Mouse (Mus musculus) mature B cell (primary cell): ENCODE measurements around the gene Cadps2.

Source experiments
- in situ Hi-C: fragments of 300-500 bp; cut with MboI; formaldehyde crosslinking; loops from 2 replicates; pipeline ENCODE4 v1.14.3; 2019

Gene Cadps2

DNA sequence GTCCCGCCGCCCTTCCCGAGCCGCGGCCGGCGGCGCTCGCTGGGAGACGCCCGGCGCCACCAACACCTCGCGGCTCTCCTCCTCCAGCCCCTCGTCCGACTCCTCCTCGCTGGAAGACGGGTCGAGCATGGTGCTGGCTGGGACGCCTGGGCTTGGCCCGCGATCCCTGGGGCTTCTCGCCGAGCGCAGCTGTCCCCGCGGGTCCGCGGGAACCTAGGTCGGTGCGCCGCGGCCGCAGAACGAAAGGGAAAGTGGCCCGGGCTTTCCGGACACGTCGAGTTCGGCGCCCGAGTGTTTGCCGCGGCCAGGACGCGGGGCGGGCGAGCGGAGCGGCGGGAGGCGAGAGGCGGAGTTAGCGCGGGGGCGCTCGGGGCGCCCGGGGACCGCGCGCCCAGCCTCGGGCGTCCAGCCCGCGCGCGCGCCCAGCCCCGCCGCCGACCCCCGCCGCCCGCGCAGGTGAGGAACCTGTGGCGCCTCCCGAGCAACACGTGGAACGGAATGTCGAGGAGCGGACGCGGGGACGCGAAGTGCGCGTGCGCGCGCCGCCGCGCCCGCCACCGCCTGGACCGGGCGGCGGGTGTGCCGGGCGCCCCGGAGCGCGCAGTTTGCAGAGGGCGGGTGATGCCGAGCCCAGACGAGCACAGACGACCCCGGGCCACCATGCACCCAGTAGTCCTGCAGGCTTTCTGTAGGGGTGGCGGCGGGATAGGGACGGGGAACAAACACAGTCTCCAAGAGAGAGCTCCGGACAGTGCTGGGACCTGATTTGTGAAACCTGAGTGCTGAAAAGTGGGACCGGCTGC is at the start of gene Cadps2:
Gene Cadps2 (minus strand): TSS at position 413 of the 803 bp plus-strand sequence.
- in situ Hi-C loops: no loop called here

- in situ Hi-C loops: no loop called here
These were observed 47.2 kb upstream of the Cadps2 start for GRCm38 (mm10) chr6:23886418-23886817.

DNA sequence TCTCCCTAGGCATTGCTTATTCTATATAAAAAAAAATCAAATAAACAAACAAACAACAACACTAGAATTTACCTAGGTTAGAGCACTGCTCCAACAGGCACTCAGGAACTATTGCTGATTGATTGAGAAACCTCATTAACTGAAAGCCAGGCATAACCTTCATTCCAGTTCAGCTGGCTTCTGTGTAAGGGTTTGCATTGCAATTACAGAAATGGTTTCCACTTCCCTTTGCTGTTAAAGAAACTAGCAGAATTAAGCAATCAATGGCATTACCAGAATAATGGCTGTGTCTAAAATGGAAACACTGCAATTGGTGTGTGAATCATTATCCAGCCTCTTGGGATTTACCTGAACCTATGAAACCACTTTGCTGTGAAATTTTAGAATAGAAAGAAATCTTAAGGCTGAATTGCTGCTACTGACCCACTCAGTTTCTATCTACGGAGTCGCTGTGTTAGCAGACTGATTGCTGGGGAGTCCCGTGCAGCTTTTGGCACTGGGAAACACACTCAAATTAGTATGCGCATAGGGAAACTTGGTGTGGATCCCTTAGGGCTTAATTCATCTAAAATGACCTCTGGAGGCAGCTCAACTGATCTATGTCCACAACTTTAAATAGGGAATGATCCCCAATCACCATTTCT is 37.7 kb upstream of the Cadps2 start:
- in situ Hi-C loops: no loop called here

- in situ Hi-C loops: no loop called here
These were observed 37.1 kb upstream of the Cadps2 start for GRCm38 (mm10) chr6:23876363-23876762.

DNA sequence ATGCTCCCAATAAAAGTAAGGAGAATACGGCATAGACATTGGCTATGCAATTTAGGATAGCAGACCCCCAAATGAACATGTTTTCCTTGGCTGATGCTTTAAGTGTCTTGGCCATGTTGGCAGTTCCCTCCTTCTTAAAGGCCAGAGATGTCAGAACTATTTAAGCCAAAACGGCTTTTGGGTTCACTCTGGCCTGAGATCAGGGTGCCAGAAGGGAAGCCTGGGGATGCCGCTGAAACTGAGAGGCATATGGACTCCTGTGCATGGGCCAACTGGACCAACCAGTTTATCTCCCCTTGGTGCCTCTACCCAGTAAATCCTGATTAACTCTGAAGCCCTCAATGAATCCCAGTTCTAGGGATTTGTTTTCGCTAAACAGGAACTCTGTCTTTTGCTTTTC is 34.6 kb upstream of the Cadps2 start:
- in situ Hi-C loops: no loop called here

DNA sequence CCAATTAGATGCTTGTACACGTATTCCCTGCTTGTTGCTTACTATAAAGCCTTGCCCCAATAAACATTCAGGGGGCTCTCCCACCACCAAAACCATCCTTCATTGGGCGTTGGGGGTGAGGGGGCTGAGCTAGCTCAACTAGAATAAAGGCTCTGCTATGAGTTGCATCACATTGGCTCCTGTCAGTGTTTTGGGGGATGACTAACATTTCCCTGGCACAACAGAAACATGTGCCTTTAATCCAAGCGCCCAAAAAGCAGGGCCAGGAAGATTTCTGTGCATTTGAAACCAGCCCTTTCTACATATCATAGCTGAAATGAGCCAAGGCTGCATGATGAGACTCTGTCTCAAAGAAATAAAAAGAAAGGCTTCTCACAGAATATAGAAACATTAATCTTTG is 34.0 kb upstream of the Cadps2 start:
- in situ Hi-C loops: no loop called here

DNA sequence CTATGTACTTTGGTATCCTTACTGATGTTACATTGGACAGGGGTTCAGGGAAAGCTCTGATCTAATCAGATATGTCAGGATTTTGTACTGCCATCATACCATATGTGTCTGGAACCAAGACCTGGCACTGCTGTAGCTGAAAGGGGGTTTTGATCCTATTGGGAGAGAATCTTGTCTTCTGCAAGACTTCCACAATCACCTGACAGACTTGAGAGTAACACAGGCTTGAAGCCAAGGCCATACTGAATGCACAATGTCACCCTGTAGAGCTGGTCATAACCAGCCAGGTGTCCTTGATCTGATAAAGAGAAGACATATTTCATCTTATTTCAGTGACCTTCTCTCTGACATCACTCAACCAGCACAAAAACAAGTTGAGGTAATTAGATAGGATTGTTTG is 30.8 kb upstream of the Cadps2 start:
- in situ Hi-C loops: no loop called here

DNA sequence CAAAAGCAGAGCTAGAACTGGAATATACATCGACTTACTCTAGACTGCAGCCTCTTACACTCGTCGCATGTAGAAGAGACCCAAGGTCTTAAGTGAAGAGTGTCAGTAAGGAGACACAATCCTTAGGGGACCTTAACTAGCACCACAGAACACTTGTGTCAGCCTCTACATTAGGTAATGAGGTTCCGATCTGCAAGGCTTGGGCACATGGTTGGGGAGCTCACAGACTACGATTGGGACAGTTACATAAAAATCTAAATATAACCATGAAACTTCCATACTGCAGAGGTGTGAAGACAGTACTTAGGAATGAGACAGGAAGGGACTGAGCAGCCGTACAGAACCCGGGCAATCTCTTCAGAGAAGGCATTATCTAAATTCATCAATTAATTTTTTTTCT is 27.1 kb upstream of the Cadps2 start:
- in situ Hi-C loops: no loop called here

- in situ Hi-C loops: no loop called here
These were observed 14.2 kb upstream of the Cadps2 start for GRCm38 (mm10) chr6:23853464-23853863.

- in situ Hi-C loops: no loop called here
These were observed 780 bp upstream of the Cadps2 start for GRCm38 (mm10) chr6:23840001-23840400.

DNA sequence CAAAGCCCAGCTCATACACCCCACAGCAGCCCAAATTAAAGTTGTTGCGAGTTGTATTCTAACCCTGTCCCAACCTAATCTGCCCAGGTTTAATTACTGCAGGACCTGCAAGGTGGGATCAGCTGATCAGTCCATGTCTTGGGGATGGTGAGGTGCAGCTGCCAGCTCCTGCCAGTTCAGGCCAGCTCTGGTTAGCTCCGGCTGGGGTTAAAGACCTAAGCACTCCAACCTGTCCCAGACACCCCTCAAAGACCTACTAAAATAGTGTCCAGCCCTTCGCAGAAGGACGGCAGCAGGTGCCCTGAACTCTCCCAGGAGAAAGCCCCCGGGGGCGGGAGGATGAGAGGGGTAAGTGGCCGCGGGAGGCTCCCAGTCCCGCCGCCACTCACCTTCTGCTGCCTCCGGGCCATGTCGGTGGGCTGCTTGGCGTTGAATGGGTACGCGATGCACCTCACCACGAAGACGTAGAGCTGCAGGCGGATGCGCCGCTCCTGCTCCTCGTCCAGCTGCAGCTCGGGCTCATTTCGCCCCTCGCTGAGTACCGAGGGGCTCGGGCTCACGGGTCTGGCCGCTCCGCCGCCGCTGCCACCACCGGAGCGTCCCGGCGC is 716 bp downstream of the Cadps2 start:
- in situ Hi-C loops: no loop called here

DNA sequence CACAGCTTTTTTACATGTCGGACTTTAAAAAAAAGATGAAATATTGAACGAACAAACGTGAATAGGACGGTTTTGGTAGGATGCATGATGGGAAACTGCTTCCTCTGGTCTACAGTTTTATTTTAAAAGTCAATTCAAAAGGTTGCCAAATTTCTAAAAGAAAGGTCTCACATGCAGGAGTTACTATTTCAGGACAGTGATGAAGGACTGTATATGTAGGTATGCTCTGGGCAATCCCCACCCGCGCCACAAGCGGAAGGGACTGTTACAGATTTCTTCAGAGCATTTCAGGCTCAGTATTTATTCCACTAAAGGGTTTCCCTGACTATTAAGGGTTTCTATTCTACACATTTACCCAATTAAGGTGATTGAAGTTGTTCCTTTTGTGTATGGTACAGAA is 1.6 kb downstream of the Cadps2 start:
- in situ Hi-C loops: no loop called here

GRCm38 (mm10) chr6:23837127-23837526 is 2.1 kb downstream of the Cadps2 start:
- in situ Hi-C loops: no loop called here

DNA sequence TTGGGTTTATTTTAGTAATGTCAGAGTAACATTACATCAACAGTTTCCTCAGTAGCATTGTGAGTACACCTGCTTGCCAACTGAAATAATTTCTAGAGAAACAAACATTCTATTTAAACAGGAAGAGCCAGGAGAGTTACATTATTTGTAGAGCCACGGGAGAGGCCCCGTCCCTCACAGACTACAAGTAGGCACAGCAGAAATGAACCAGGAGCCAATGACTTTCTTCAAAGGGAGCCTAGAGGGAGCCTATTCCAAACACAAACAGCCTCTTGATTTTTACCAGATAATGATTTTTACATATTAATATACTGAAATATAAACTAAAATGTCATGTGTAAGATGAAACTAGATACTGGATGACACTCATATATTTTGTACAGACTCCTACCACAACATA is 2.5 kb downstream of the Cadps2 start:
- in situ Hi-C loops: no loop called here

DNA sequence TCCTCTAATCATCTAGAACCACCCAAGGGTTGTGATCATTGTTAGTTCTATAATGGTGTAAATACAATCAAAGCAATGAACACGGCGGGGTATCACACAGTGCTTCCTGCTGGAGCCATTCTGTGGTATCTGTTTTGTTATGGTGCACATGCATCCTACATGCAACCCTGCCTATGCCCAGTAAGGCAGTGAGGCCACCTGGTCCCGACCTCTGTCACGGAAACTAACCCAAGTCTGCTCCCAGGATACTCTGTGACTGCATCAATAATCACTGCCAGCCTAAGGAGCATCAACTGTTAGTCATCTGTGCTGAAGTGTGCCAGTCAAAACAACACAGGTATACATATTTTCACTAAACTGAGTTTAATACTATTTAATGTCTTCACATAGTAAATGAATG is 3.7 kb downstream of the Cadps2 start:
- in situ Hi-C loops: no loop called here

DNA sequence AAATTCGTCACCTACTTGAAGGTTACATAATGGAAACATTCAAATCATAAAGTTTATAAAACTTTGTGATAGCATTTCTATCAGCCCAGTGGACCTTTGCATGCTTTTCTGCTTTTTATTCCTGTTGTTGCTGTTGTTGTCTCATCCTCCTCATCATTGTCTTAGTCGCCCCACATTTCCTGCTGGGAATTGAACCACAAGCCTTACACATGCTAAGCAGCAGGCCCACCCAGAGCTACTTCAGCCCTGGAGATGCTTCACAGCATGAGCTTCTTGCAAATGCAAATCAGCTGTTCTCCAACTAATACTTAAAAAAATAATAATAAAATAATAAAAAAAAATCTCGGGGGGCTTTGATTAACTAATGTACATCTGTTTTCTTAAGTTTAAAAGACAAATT is 8.5 kb downstream of the Cadps2 start:
- in situ Hi-C loops: no loop called here

GRCm38 (mm10) chr6:23829338-23829737 is 9.9 kb downstream of the Cadps2 start:
- in situ Hi-C loops: no loop called here

GRCm38 (mm10) chr6:23821819-23822218 is 17.4 kb downstream of the Cadps2 start:
- in situ Hi-C loops: no loop called here

GRCm38 (mm10) chr6:23810087-23810486 is 29.1 kb downstream of the Cadps2 start:
- in situ Hi-C loops: no loop called here

- in situ Hi-C loops: no loop called here
These were observed 29.9 kb downstream of the Cadps2 start for GRCm38 (mm10) chr6:23809344-23809743.

DNA sequence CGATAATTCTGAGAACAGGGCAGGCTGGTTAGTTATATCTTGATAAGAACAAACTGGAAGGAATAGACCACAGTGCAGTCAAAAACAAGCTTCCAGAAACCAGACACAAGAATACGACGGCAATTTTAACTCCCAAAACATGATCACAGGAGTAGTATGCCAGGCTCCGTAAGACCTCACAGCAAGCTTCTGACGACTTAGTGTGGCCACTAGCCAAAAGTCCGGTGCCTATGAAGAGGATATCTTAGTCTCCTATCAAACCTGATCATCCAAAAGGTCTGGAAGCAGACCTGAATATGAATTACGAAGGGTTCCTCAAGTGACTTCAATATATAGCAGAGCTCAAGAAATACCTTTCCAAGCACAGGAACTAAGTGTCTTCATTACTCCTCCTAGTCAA is 33.9 kb downstream of the Cadps2 start:
- in situ Hi-C loops: no loop called here

DNA sequence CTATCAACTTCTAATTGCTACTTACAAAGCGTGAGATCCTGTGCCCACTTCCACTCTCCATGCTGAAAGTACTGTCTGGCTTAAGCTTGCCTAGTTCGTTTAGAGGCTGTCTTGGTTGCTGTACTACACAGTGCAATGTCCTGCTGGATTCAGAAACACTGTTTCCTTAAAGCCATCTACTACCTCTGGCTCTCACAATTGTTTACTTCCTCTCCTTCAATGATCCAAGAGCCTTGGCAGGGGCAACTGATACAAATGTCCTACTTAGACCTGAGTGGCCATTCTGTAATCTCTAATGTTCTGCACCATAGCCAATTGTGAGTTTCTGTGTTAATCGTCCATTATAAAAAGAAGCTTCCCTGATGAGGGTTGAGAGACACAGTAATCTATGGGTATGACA is 47.4 kb downstream of the Cadps2 start:
- in situ Hi-C loops: no loop called here

GRCm38 (mm10) chr6:23777641-23778040 is 61.6 kb downstream of the Cadps2 start:
- in situ Hi-C loops: no loop called here
